Mouse (Mus musculus): ENCODE results near the gene Olfr282. TPM values are rescaled to one million over a fixed set of nuclear protein-coding genes. Genes with fewer than 3 reads are reported as not detected.

Gene Olfr282
- polyA plus RNA-seq, 2 experiments: not detected

- no peak for DNase-seq (ENCODE audit: low read depth in 3 of 3, low spot score in 3 of 3)
- 51% methylated on average over 6 of the region's 6 CpGs for WGBS (ENCODE audit: insufficient replicate concordance)
- Histone ChIP-seq H3K4me1 (replicated peaks; ENCODE audit: control insufficient read depth in 2 of 2, insufficient read depth in 2 of 2, low read length in 1 of 2) (no peaks in the 10 kb centered on the region), H3K36me3 (replicated peaks; ENCODE audit: control insufficient read depth, insufficient read depth, low read depth) (no peaks in the 10 kb centered on the region), H3K27me3 (ENCODE audit: control insufficient read depth, insufficient read depth, low read length) (no peaks in the 10 kb centered on the region), H3K9ac (replicated peaks) (no peak overlapping the region), H3K27ac (no peak overlapping the region), H3K4me3 (ENCODE audit: insufficient read depth in 1 of 2, low read depth in 2 of 2, low read length in 2 of 2) (no peak overlapping the region), H3K4me2 (ENCODE audit: low read depth) (no peak overlapping the region), H3K9me3 (ENCODE audit: control insufficient read depth, low read length) (no peaks in the 10 kb centered on the region)
- ATAC-seq (ENCODE audit: insufficient read depth): no peak
- TF ChIP-seq EP300 (IDR thresholded peaks at IDR 0.05; ENCODE audit: low read depth) (no peak), CTCF (IDR thresholded peaks at IDR 0.05; ENCODE audit: low read depth) (no peak)
Observed at GRCm38 (mm10) chr15:98424753-98425152, 6.3 kb upstream of the Olfr282 start.

- Histone ChIP-seq H3K4me1 (replicated peaks; ENCODE audit: control insufficient read depth in 2 of 2, insufficient read depth in 2 of 2, low read length in 1 of 2) (no peaks in the 10 kb centered on the region), H3K36me3 (replicated peaks; ENCODE audit: control insufficient read depth, insufficient read depth, low read depth) (no peaks in the 10 kb centered on the region), H3K4me2 (ENCODE audit: low read depth) (no peak overlapping the region), H3K9ac (replicated peaks) (no peak overlapping the region), H3K27me3 (ENCODE audit: control insufficient read depth, insufficient read depth, low read length) (no peaks in the 10 kb centered on the region), H3K4me3 (ENCODE audit: insufficient read depth in 1 of 2, low read depth in 2 of 2, low read length in 2 of 2) (no peak overlapping the region), H3K9me3 (ENCODE audit: control insufficient read depth, low read length) (no peaks in the 10 kb centered on the region), H3K27ac (no peak overlapping the region)
- DNase-seq (ENCODE audit: low read depth in 3 of 3, low spot score in 3 of 3): no peak
- ATAC-seq (ENCODE audit: insufficient read depth): no peak
- WGBS (ENCODE audit: insufficient replicate concordance): 71% methylated on average over 7 of the region's 7 CpGs
- TF ChIP-seq CTCF (IDR thresholded peaks at IDR 0.05; ENCODE audit: low read depth) (no peak), EP300 (IDR thresholded peaks at IDR 0.05; ENCODE audit: low read depth) (no peak)
Observed at GRCm38 (mm10) chr15:98425188-98425587, 5.8 kb upstream of the Olfr282 start.

- Histone ChIP-seq H3K36me3 (replicated peaks; ENCODE audit: control insufficient read depth, insufficient read depth, low read depth) (no peaks in the 10 kb centered on the region), H3K4me2 (ENCODE audit: low read depth) (no peak overlapping the region), H3K4me1 (replicated peaks; ENCODE audit: control insufficient read depth in 2 of 2, insufficient read depth in 2 of 2, low read length in 1 of 2) (no peaks in the 10 kb centered on the region), H3K27me3 (ENCODE audit: control insufficient read depth, insufficient read depth, low read length) (no peaks in the 10 kb centered on the region), H3K9ac (replicated peaks) (no peak overlapping the region), H3K9me3 (ENCODE audit: control insufficient read depth, low read length) (no peaks in the 10 kb centered on the region), H3K27ac (no peak overlapping the region), H3K4me3 (ENCODE audit: insufficient read depth in 1 of 2, low read depth in 2 of 2, low read length in 2 of 2) (no peak overlapping the region)
- ATAC-seq (ENCODE audit: insufficient read depth) (no peak), DNase-seq (ENCODE audit: low read depth in 3 of 3, low spot score in 3 of 3) (no peak)
- TF ChIP-seq EP300 (IDR thresholded peaks at IDR 0.05; ENCODE audit: low read depth) (no peak), CTCF (IDR thresholded peaks at IDR 0.05; ENCODE audit: low read depth) (no peak)
- WGBS (ENCODE audit: insufficient replicate concordance): 44% methylated on average over 3 of the region's 3 CpGs
Observed at GRCm38 (mm10) chr15:98444561-98444960, 13.5 kb downstream of the Olfr282 start.

GRCm38 (mm10) chr15:98448521-98448920, 17.5 kb downstream of the Olfr282 start:
- no peak overlapping the region for H3K9ac ChIP-seq (replicated peaks)
- H3K27me3 ChIP-seq (ENCODE audit: control insufficient read depth, insufficient read depth, low read length): no peaks in the 10 kb centered on the region
- ATAC-seq (ENCODE audit: insufficient read depth): no peak
- no peaks in the 10 kb centered on the region for H3K36me3 ChIP-seq (replicated peaks; ENCODE audit: control insufficient read depth, insufficient read depth, low read depth)
- TF ChIP-seq CTCF (IDR thresholded peaks at IDR 0.05; ENCODE audit: low read depth): no peak
- no peak for TF ChIP-seq EP300 (IDR thresholded peaks at IDR 0.05; ENCODE audit: low read depth)
- no peak for DNase-seq (ENCODE audit: low read depth in 3 of 3, low spot score in 3 of 3)
- no peak overlapping the region for H3K4me3 ChIP-seq (ENCODE audit: insufficient read depth in 1 of 2, low read depth in 2 of 2, low read length in 2 of 2)
- H3K9me3 ChIP-seq (ENCODE audit: control insufficient read depth, low read length): no peaks in the 10 kb centered on the region
- H3K4me2 ChIP-seq (ENCODE audit: low read depth): no peak overlapping the region
- H3K4me1 ChIP-seq (replicated peaks; ENCODE audit: control insufficient read depth in 2 of 2, insufficient read depth in 2 of 2, low read length in 1 of 2): no peaks in the 10 kb centered on the region
- 50% methylated on average over 4 of the region's 4 CpGs for WGBS (ENCODE audit: insufficient replicate concordance)
- H3K27ac ChIP-seq: no peak overlapping the region

GRCm38 (mm10) chr15:98452288-98452687, 21.3 kb downstream of the Olfr282 start, which contains the start of gene Olfr281:
Olfr281 (plus strand) TSS chr15:98452588.
- Histone ChIP-seq H3K9me3 (ENCODE audit: control insufficient read depth, low read length) (no peaks in the 10 kb centered on the region), H3K4me3 (ENCODE audit: insufficient read depth in 1 of 2, low read depth in 2 of 2, low read length in 2 of 2) (no peak within 1 kb of the TSS), H3K36me3 (replicated peaks; ENCODE audit: control insufficient read depth, insufficient read depth, low read depth) (no peaks in the 10 kb centered on the region), H3K4me2 (ENCODE audit: low read depth) (no peak within 1 kb of the TSS), H3K27me3 (ENCODE audit: control insufficient read depth, insufficient read depth, low read length) (no peaks in the 10 kb centered on the region), H3K27ac (no peak within 1 kb of the TSS), H3K9ac (replicated peaks) (no peak within 1 kb of the TSS), H3K4me1 (replicated peaks; ENCODE audit: control insufficient read depth in 2 of 2, insufficient read depth in 2 of 2, low read length in 1 of 2) (no peaks in the 10 kb centered on the region)
- ATAC-seq (ENCODE audit: insufficient read depth): no peak
- 69% methylated on average over 7 of the region's 7 CpGs for WGBS (ENCODE audit: insufficient replicate concordance)
- DNase-seq (ENCODE audit: low read depth in 3 of 3, low spot score in 3 of 3): no peak
- TF ChIP-seq EP300 (IDR thresholded peaks at IDR 0.05; ENCODE audit: low read depth) (no peak), CTCF (IDR thresholded peaks at IDR 0.05; ENCODE audit: low read depth) (no peak)

All from liver, embryonic 14.5 days (tissue).